Mouse (Mus musculus): ENCODE results near the gene Gm10300.

DNA sequence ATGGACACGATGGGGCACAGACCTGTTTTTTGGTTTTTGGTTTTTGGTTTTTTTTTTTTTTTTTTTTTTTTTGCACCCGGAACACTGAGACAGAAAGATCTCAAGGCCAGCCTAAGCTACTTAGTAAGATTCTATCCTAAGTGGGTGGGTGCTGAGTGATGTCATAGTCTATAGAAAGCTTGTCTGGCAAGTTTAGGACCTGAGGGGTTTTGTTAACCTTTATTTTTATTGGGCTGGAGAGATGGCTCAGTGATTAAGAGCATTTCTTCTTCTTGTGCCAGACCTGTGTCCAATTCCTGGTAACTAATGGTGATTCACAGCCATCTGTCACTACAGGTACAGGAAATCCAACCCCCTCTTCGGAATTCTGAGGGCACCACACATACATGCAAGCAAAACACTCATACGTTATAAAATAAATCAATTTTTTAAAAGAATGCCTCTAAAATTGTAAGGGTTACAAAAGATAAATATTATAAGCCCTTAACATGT lies 6.0 kb downstream of the Gm10300 start:
- TF ChIP-seq CTCF (IDR thresholded peaks at IDR 0.05; ENCODE audit: low read depth) (no peak), EP300 (optimal IDR thresholded peaks at IDR 0.05) (no peak)

All from stomach, postnatal 0 days (tissue).